Mouse (Mus musculus) heart, postnatal 14 days (tissue): Measurements from ENCODE around the gene 5330417H12Rik. TPM values are rescaled to one million over a fixed set of nuclear protein-coding genes. Genes with fewer than 3 reads are reported as not detected.

Source experiments
- total RNA-seq, 2 experiments: library from RNA; stranded (reverse); gene quantifications; 2 replicates each; pipeline ENCODE4 v1.2.3; 2021

Gene 5330417H12Rik
- total RNA-seq, 2 experiments from 2014 or later, result not detected

Other genes starting within 250 kb of the 5330417H12Rik start
- gene Olfml1, start 57.7 kb downstream of the 5330417H12Rik start, total RNA-seq, result 1 to 10 TPM; 5.6 to 9.0 TPM
- 10 to 100 TPM; 15.9 to 17.0 TPM for gene Ppfibp2, start 30.0 kb downstream of the 5330417H12Rik start, total RNA-seq
- not detected for gene Cyb5r2, start 132.9 kb upstream of the 5330417H12Rik start, total RNA-seq
- not detected for gene Ovch2, start 176.0 kb upstream of the 5330417H12Rik start, total RNA-seq
- not detected for gene Olfr467, start 187.1 kb upstream of the 5330417H12Rik start, total RNA-seq
- gene Olfr469, start 200.4 kb upstream of the 5330417H12Rik start, total RNA-seq, result not detected
- not detected for gene Olfr470, start 222.3 kb upstream of the 5330417H12Rik start, total RNA-seq